Mouse (Mus musculus) megakaryocyte, embryonic 14.5 days (primary cell): ENCODE results near the gene Qrich1.

ENCODE experiments used
- FLI1 ChIP-seq: IDR thresholded peaks from 2 replicates; pipeline ENCODE4 v1.6.1; 2012; ENCODE audit warnings: low read length, inconsistent platforms, mixed read lengths
- GATA1 ChIP-seq: IDR thresholded peaks from 3 replicates; pipeline ENCODE4 v1.6.1; 2012; ENCODE audit warnings: mixed read lengths, low read length, inconsistent platforms, borderline replicate concordance

GRCm38 (mm10) chr9:108559169-108559568 lies 42.6 kb downstream of the Qrich1 start:
- TF ChIP-seq GATA1, result no peak
- no peak for TF ChIP-seq FLI1
